8 mouse cellular contexts compared by ENCODE assay signal in the genomic region with DNA sequence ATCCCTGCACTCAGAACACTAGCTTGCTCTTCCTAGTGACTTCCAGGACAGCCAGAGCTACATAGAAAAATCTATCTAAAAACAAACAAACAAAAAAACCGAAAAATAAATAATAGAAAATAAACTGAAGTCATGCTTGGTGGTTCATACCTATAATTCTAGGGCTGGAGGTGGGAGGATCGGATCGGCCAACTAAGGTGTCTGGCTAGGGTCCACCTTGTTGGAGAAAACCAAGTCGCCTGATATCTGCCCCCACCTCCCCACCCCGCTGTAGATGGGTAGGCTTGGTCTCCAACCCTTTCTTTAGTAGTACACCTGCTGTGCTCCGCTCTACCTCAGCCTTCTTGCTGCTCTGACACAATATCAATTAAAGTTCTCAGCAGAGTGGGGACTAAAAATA. TPM values are rescaled to one million over a fixed set of nuclear protein-coding genes. Genes with fewer than 3 reads are reported as not detected.
DNase-seq lines count a peak whose midpoint lies in the region; ATAC-seq lines count a peak whose summit lies in the region.
"Had no signal": no experiment of that assay in that cellular context is flagged by ENCODE, and none has a peak within 500 bp of the region (broad histone marks: within the 10 kb centered on the region; RNA-seq: fewer than 3 reads in every experiment).

No protein-coding gene starts in this region.

- H3K27ac ChIP-seq in forebrain, embryonic 14.5 days (ENCODE audit: low read depth, low read length) = no peak overlapping the region
- H3K27ac ChIP-seq in limb, embryonic 15.5 days = peak overlapping the region; percentile 99; the same call in 1 of the 2 replicates
- H3K27ac ChIP-seq in stomach, embryonic 16.5 days (ENCODE audit: low read length) = peak overlapping the region; percentile 96

- H3K36me3 ChIP-seq in megakaryocyte, embryonic 14.5 days (replicated peaks; ENCODE audit: low read length) = peaks cover 49% of the 10 kb centered on the region
- peaks cover 39% of the 10 kb centered on the region for H3K36me3 ChIP-seq in forebrain, embryonic 14.5 days (ENCODE audit: control insufficient read depth, insufficient read depth, low read length)
- H3K36me3 ChIP-seq in limb, embryonic 15.5 days = peaks cover 36% of the 10 kb centered on the region
- H3K36me3 ChIP-seq in stomach, embryonic 16.5 days (ENCODE audit: control insufficient read depth, insufficient read depth, low read length) = peaks cover 14% of the 10 kb centered on the region

- 43% methylated on average over 6 of the region's 6 CpGs for WGBS in forebrain, embryonic 14.5 days
- 37% methylated on average over 6 of the region's 6 CpGs for WGBS in limb, embryonic 15.5 days
- 39% methylated on average over 6 of the region's 6 CpGs for WGBS in stomach, embryonic 16.5 days

- peaks cover 44% of the 10 kb centered on the region for H3K4me1 ChIP-seq in megakaryocyte, embryonic 14.5 days
- H3K4me1 ChIP-seq in forebrain, embryonic 14.5 days (ENCODE audit: control insufficient read depth, insufficient read depth, low read length) = peaks cover 10% of the 10 kb centered on the region
- peaks cover 12% of the 10 kb centered on the region for H3K4me1 ChIP-seq in limb, embryonic 15.5 days
- peaks cover 16% of the 10 kb centered on the region for H3K4me1 ChIP-seq in stomach, embryonic 16.5 days (ENCODE audit: control insufficient read depth, insufficient read depth, low read length)

- no peaks in the 10 kb centered on the region for H3K27me3 ChIP-seq in megakaryocyte, embryonic 14.5 days (replicated peaks)
- H3K27me3 ChIP-seq in forebrain, embryonic 14.5 days (replicated peaks; ENCODE audit: control insufficient read depth, insufficient read depth, low read length) = no peaks in the 10 kb centered on the region
- H3K27me3 ChIP-seq in limb, embryonic 15.5 days = no peaks in the 10 kb centered on the region
- H3K27me3 ChIP-seq in stomach, embryonic 16.5 days (ENCODE audit: control insufficient read depth, insufficient read depth, low read length) = no peaks in the 10 kb centered on the region

- no peak for ATAC-seq in megakaryocyte, adult 5-6 weeks (ENCODE audit: poor library complexity, severe bottlenecking)
- no peak for ATAC-seq in forebrain, embryonic 14.5 days
- ATAC-seq in limb, embryonic 15.5 days (ENCODE audit: insufficient number of reproducible peaks, low FRiP score, low TSS enrichment, low read depth) = no peak
- ATAC-seq in stomach, embryonic 16.5 days (ENCODE audit: insufficient read depth, low FRiP score) = no peak
- no peak for ATAC-seq in cerebellum, adult (ENCODE audit: insufficient number of reproducible peaks, low FRiP score, low TSS enrichment)

- peak overlapping the region; percentile 68 for H3K4me2 ChIP-seq in forebrain, embryonic 14.5 days (ENCODE audit: low read length)
- peak overlapping the region; percentile 57 for H3K4me2 ChIP-seq in limb, embryonic 15.5 days
- H3K4me2 ChIP-seq in stomach, embryonic 16.5 days (ENCODE audit: low read depth, low read length) = peak overlapping the region; percentile 57

- H3K4me3 ChIP-seq in megakaryocyte, embryonic 14.5 days (replicated peaks) = peak overlapping the region; percentile 93
- peak overlapping the region; percentile 92 for H3K4me3 ChIP-seq in forebrain, embryonic 14.5 days (ENCODE audit: low read depth, low read length)
- peak overlapping the region; percentile 93 for H3K4me3 ChIP-seq in limb, embryonic 15.5 days
- peak overlapping the region; percentile 64 for H3K4me3 ChIP-seq in stomach, embryonic 16.5 days (replicated peaks; ENCODE audit: low read length)

- DNase-seq in forebrain, embryonic 14.5 days (ENCODE audit: low spot score) = no peak
- DNase-seq in right cerebral cortex, postnatal 36 days (ENCODE audit: low spot score in 2 of 2) = no peak
- DNase-seq: kidney, postnatal 14 days had no signal

- H3K9ac ChIP-seq in forebrain, embryonic 14.5 days (ENCODE audit: low read length) = peak overlapping the region; percentile 93
- peak overlapping the region; percentile 94; the same call in 1 of the 2 replicates for H3K9ac ChIP-seq in limb, embryonic 15.5 days
- peak overlapping the region; percentile 84 for H3K9ac ChIP-seq in stomach, embryonic 16.5 days (ENCODE audit: low read length)

- H3K9me3 ChIP-seq in megakaryocyte, embryonic 14.5 days = no peaks in the 10 kb centered on the region
- no peaks in the 10 kb centered on the region for H3K9me3 ChIP-seq in forebrain, embryonic 14.5 days (replicated peaks; ENCODE audit: control insufficient read depth, low read length)
- no peaks in the 10 kb centered on the region for H3K9me3 ChIP-seq in limb, embryonic 15.5 days
- no peaks in the 10 kb centered on the region for H3K9me3 ChIP-seq in stomach, embryonic 16.5 days (replicated peaks; ENCODE audit: control insufficient read depth, low read length)

RNA-seq across cellular contexts. Expression of a gene that starts 1.3 kb away (rescaled TPM):
- 29.8 and 53.0 TPM in 2 replicates for polyA plus RNA-seq in megakaryocyte, embryonic 14.5 days (2012; ENCODE audit: insufficient read depth, low replicate concordance)
- 14.0 and 15.7 TPM in 2 replicates for total RNA-seq in megakaryocyte, adult 5-6 weeks (2015)
- total RNA-seq in megakaryocyte, adult 5-6 weeks (2017) = 17.7 and 20.3 TPM in 2 replicates
- 32.4 and 36.2 TPM in 2 replicates for polyA plus RNA-seq in forebrain, embryonic 14.5 days (2014; fragmentation: Nextera tagmentation; extraction: Ambion mirVana)
- polyA plus RNA-seq in limb, embryonic 15.5 days (2015; fragmentation: Nextera tagmentation; extraction: Ambion mirVana) = 26.4 and 30.6 TPM in 2 replicates
- polyA plus RNA-seq in stomach, embryonic 16.5 days (2015; fragmentation: Nextera tagmentation; extraction: Ambion mirVana) = 27.3 and 30.7 TPM in 2 replicates

RNA-seq across cellular contexts. Expression of a gene that starts 18.1 kb away (rescaled TPM):
- 3.3 and 16.1 TPM in 2 replicates for polyA plus RNA-seq in megakaryocyte, embryonic 14.5 days (2012; ENCODE audit: insufficient read depth, low replicate concordance)
- 13.9 and 15.6 TPM in 2 replicates for total RNA-seq in megakaryocyte, adult 5-6 weeks (2015)
- total RNA-seq in megakaryocyte, adult 5-6 weeks (2017) = 39.9 and 46.3 TPM in 2 replicates
- 34.5 and 38.3 TPM in 2 replicates for polyA plus RNA-seq in forebrain, embryonic 14.5 days (2014; fragmentation: Nextera tagmentation; extraction: Ambion mirVana)
- 40.5 and 41.4 TPM in 2 replicates for polyA plus RNA-seq in limb, embryonic 15.5 days (2015; fragmentation: Nextera tagmentation; extraction: Ambion mirVana)
- polyA plus RNA-seq in stomach, embryonic 16.5 days (2015; fragmentation: Nextera tagmentation; extraction: Ambion mirVana) = 35.4 and 36.1 TPM in 2 replicates

RNA-seq across cellular contexts. Expression of a gene that starts 18.1 kb away (rescaled TPM):
- 0.47 TPM in 1 of 2 replicates, not detected in the other for polyA plus RNA-seq in megakaryocyte, embryonic 14.5 days (2012; ENCODE audit: insufficient read depth, low replicate concordance)
- 0.11 TPM in 1 of 2 replicates, not detected in the other for total RNA-seq in megakaryocyte, adult 5-6 weeks (2015)
- not detected in 2 replicates for total RNA-seq in megakaryocyte, adult 5-6 weeks (2017)
- 0.22 and 0.27 TPM in 2 replicates for polyA plus RNA-seq in forebrain, embryonic 14.5 days (2014; fragmentation: Nextera tagmentation; extraction: Ambion mirVana)
- polyA plus RNA-seq in limb, embryonic 15.5 days (2015; fragmentation: Nextera tagmentation; extraction: Ambion mirVana) = 0.18 and 0.43 TPM in 2 replicates
- 0.16 and 0.23 TPM in 2 replicates for polyA plus RNA-seq in stomach, embryonic 16.5 days (2015; fragmentation: Nextera tagmentation; extraction: Ambion mirVana)
